Mouse (Mus musculus): Measurements from ENCODE around the gene Ikbkg.
"Not testable (repeated sequence)": the region's sequence is repeated elsewhere in the genome, so short reads cannot be mapped to it uniquely, and the experiment has no call there.

Gene Ikbkg

GRCm38 (mm10) chrX:74392535-74393443 is at the start of gene Ikbkg, which contains the start of gene Fam3a:
TSS of gene Ikbkg (plus strand) at chrX:74393290.
TSS of gene Fam3a (minus strand) at chrX:74393272.
- peak; percentile 84 for DNase-seq (ENCODE audit: low spot score)

- DNase-seq (ENCODE audit: low spot score): no peak
Observed at GRCm38 (mm10) chrX:74352645-74353466, 40.2 kb upstream of the Ikbkg start.

DNA sequence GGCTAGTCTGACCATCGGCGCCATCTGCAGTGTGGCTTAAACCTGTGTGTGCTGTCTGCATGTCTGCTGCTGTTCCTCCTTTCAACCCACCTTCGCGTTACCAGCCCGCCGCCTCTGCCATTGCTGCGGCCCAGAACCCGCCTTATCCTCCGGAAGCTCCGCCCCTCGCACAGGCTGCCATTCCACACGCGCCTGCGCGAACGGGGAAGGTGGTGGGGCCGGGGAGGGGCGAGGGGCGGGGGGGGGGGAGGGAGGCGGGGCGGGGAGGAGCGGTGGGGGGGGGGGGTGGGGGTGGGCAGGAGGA is 39.7 kb upstream of the Ikbkg start, which contains the start of gene Lage3:
TSS of gene Lage3 (minus strand) at position 152 of the 304 bp plus-strand sequence.
- peak; percentile 78 for DNase-seq (ENCODE audit: low spot score)

DNA sequence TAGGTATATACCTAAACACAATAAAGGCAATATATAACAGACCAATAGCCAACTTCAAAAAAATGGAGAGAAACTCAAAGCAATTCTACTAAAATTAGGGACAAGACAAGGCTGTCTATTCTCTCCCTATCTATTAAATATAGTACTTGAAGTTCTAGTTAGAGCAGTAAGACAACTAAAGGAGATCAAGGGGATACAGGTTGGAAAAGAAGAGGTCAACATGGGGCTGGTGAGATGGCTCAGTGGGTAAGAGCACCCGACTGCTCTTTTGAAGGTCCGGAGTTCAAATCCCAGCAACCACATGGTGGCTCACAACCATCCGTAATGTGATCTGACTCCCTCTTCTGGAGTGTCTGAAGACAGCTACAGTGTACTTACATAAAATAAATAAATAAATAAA is 36.0 kb upstream of the Ikbkg start:
- not testable (repeated sequence) for DNase-seq (ENCODE audit: low spot score)

DNA sequence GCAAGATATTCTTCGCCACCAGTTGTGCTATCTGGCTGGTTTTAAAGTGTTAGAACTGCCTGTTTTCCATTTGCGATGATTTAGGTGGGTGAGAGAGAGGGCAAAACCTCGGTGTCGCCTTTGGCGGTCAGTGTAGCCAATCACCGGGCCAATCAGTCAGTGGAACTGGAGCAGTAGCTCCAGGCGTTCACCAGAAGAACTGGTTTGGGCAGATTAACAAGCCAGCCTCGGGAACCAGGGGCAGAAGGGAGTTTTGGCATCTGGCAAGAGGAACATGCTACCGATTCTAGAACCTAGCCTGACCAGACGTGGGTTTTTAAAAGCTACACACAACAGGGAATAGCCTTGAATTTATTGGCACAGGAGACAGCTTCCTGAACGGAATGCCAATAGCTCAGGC is 33.9 kb upstream of the Ikbkg start:
- no peak for DNase-seq (ENCODE audit: low spot score)

- DNase-seq (ENCODE audit: low spot score): no peak
Observed at GRCm38 (mm10) chrX:74367512-74367911, 25.6 kb upstream of the Ikbkg start.

DNA sequence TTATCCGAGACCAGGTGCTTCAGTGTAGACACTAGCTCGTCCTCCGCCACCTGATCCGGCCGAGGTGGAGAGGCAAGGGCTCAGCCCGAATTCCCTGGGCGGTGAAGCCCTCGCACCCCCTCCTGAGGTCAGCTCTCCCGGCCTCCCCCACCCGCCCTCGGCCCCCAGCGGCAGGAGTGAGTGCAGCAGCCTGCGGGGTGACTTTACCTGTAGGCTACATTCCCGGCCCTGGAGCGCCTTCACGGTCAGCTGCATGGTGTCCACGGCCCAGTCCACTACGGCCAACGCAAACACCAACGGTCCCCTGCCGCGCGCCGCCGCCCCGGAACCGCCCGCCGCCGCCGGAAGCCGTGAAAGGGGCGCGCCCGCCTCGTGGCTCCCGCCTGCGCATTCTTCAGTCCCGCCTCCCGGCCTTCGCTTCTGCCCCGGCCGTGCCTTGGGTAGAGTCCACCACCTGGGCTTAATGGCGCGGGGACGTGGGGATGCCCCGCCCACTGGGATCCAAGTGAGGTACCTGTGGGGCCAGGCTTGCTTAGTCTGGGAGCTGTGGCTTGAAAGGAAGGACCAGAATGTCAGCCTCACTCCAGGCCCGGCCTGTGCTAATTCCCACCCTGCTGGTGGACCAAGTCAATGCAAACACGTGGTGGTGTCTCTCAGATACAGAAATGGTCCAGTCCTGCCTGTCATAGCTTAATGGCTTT is 24.7 kb upstream of the Ikbkg start:
- peak; percentile 61 for DNase-seq (ENCODE audit: low spot score)

DNA sequence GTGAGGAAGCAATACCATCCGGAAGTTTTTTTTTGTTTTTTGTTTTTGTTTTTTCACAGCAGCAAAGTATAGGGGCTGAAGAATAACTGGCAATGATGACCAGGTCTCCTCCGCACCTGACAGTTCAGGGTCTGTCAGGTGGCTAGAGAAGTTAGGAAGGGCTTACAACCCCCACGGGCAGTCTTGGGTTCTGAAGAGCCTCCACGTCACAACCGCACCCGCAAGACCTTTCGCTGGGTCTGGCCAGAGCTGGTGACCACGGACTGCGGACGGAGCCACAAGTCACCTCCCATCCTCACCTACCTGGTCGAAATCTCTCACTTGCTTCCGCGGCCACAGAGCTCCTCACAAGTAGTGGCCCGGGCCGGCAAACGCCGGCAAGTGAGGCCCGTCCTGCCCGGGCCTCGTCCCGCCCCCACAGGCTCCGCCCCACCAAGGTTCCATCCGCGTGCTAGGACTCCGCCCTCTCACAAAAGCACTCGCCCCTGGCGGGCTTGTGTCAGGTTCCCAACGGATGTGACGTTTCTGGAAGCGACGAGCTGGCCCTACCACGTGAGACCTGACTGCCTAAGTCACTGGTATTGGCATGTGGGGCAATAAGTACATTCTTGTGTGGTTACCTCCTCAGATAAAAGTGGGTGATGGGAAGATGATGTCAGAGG is 20.1 kb upstream of the Ikbkg start, which contains the start of the genes Ubl4a and Slc10a3:
TSS of gene Ubl4a (minus strand) at position 331 of the 662 bp plus-strand sequence.
TSS of gene Slc10a3 (minus strand) at position 462 of the 662 bp plus-strand sequence.
- DNase-seq (ENCODE audit: low spot score): peak; percentile 81

- DNase-seq (ENCODE audit: low spot score): no peak
Observed at GRCm38 (mm10) chrX:74384451-74384850, 8.6 kb upstream of the Ikbkg start.

DNA sequence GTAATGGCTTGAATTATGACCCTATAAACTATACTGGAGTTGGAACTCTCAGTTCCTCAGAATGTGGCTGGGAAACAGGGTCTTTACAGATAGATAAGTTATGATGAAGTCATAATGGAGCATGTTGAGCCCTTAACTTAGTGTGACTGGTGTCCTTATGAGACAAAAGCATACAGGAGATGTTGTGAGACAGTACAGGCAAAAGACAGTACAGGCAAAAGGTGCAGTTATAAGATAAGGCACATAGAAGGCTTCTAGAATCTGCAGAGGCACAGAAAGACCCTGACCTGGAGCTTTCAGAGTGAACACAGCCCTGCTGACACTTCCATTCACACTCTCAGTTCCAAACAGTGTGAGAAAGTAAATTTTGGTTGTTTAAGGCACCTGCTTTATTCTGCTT is 4.9 kb upstream of the Ikbkg start:
- DNase-seq (ENCODE audit: low spot score): no peak

DNA sequence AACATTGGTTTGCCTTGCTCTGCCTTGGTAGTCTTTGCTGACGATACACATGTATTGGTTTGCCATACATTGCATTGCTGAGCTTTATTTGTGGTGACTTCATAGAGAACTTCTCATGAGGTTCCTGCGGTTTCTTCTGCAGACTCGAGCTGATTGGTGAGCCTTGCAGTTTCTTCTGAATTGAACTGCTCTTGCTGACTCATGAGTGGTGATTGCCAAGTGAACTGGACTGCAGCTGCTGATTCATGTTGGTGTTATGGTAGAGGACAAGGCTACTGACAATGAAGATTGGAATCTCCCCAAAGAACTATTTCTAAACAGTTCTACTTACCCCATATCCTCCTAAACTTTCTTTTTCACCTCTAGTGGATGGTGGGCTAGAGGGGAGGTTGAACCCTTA is 7.0 kb downstream of the Ikbkg start:
- no peak for DNase-seq (ENCODE audit: low spot score)

GRCm38 (mm10) chrX:74408340-74408739 is 15.2 kb downstream of the Ikbkg start:
- no peak for DNase-seq (ENCODE audit: low spot score)

DNA sequence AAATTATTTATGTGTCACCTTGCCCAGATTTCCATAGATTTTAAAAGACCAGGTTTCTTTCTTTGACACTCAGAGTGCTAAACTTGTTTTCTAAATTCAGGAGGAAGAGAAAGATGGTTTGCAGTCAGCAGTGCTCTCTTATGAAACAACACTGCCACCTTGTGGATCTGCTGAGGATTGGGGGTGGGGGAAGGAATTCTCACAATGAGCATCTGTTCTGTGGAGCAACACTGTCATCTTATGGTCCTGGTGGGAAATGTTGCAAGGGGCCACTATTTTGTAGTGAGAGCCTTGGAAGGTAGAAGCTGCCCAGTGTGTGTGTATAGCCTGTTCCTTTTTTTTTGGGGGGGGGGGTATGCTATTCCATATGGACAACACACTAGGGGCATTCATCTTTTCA is 20.3 kb downstream of the Ikbkg start:
- peak; percentile 86 for DNase-seq (ENCODE audit: low spot score)

DNA sequence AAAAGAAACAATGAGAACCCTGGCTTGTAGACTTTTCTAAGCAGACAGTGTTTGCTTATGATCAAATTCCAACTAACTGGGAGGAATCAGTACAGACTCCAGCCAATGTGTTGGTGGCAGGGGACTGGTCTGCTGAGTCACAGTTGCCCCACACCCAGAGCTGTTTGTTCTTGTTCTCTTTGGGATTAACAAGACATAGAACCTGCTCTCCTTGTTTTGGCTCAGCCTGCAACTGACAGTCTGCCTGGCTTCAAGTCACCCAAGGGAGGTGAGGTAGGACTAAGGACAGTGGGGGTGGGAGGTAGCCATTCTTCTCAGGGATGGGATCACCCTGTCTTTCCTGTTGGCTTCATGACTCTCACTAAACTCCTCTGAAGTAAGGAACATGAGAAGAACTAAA is 31.4 kb downstream of the Ikbkg start:
- DNase-seq (ENCODE audit: low spot score): no peak

GRCm38 (mm10) chrX:74425195-74425594 is 32.1 kb downstream of the Ikbkg start:
- no peak for DNase-seq (ENCODE audit: low spot score)

GRCm38 (mm10) chrX:74426256-74426655 is 33.2 kb downstream of the Ikbkg start:
- no peak for DNase-seq (ENCODE audit: low spot score)

- DNase-seq (ENCODE audit: low spot score): no peak
Observed at GRCm38 (mm10) chrX:74427116-74427515, 34.0 kb downstream of the Ikbkg start.

GRCm38 (mm10) chrX:74428146-74428825 is 35.2 kb downstream of the Ikbkg start:
- DNase-seq (ENCODE audit: low spot score): peak; percentile 12

- peak; percentile 89 for DNase-seq (ENCODE audit: low spot score)
Observed at GRCm38 (mm10) chrX:74428826-74429276, 35.8 kb downstream of the Ikbkg start, which contains the start of gene G6pdx. TSS of gene G6pdx (minus strand) at chrX:74429194.

- peak; percentile 79 for DNase-seq (ENCODE audit: low spot score)
Observed at GRCm38 (mm10) chrX:74429290-74429821, 36.3 kb downstream of the Ikbkg start.
